Mouse (Mus musculus) layer of hippocampus, postnatal 25 days (tissue): ENCODE measurements around the gene Krt86. TPM values are rescaled to one million over a fixed set of nuclear protein-coding genes. Genes with fewer than 3 reads are reported as not detected.
A peak's percentile ranks its signal among the peaks of the same experiment; 100 is the strongest.

ENCODE experiments used
- DNase-seq, 2 experiments: peaks; one replicate each; pipeline ENCODE4 v3.0.0; 2022; ENCODE audit warnings: mixed read lengths in 2 of 2, low spot score in 1 of 2; ENCODE audit errors: extremely low spot score in 1 of 2
- total RNA-seq, 2 experiments: library from RNA; stranded (reverse); gene quantifications; 2 replicates each; pipeline ENCODE4 v1.2.3; 2021

Gene Krt86
- total RNA-seq = not detected

GRCm38 (mm10) chr15:101472952-101473528 is at the start of gene Krt86:
TSS of gene Krt86 (plus strand) at chr15:101473478.
- DNase-seq = no peak

DNA sequence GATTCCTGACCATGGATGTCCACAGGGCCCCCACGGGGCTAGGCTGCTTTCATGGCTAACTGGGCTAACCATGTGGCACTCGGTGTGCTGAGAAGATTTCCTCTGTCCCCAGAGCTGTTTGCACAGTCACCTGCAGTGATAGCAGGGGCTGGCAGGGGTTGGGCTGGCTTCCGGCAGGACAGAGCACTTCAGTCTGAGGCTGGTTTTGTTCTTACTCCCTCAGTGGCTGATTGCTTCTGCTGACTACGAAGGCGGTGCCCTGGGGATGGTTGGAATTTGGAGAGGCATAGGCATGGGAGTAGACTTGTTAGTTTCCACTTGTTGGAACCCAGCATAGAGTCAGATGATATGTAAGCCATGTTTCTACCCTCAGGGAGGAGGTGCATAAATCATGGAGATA is 48.4 kb upstream of the Krt86 start:
- no peak for DNase-seq

DNA sequence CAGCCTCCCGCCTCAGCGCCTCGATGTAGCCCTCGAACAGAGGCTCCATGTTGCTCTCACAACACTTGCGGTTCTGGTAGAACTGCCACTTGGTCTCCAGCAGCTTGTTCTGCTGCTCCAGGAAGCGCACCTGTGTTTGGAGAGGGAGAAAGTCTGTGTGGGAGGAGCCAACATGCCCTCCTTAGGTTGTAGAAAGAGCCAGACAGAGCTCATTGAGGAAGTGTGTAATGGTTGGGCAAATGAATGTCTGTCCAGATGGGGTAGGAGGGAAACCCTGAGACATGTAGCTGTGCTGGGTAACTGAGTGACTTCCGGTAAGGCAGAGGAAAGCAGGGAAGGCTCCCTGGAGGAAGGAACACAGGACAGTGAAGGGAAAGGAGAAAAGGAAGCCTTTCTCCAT is 36.7 kb upstream of the Krt86 start:
- DNase-seq = no peak

DNA sequence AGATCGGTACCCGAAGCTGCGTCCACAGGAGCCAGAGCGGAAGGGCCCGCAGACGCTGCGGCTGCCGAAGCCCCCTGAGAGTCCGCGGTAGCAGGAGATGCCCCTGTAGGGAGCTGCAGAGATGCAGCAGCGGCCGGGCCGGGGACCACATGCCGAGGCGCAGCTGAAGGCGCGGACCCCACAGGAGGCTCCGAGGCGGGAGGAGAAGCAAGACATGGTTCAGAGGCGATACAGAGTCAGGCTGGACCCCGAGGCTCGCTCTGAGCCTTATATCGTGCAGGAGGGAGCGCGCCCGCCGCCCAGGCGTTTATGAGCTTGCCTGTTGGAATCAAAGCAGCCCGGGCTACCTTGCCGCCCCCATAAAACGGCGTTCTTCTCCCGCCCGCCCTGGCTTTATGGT is 34.7 kb upstream of the Krt86 start, which contains the start of gene Krt87:
Krt87 (minus strand) TSS at position 250 of the 400 bp plus-strand sequence.
- DNase-seq = no peak

GRCm38 (mm10) chr15:101440837-101441236 is 32.4 kb upstream of the Krt86 start:
- DNase-seq = peak in 1 of 2 experiments; percentile 22

- DNase-seq = no peak
Measured at GRCm38 (mm10) chr15:101446572-101446971, 26.7 kb upstream of the Krt86 start.

- no peak for DNase-seq
Measured at GRCm38 (mm10) chr15:101447444-101447843, 25.8 kb upstream of the Krt86 start, which contains the start of gene Krt88. TSS of gene Krt88 (plus strand) at chr15:101447744.

GRCm38 (mm10) chr15:101453093-101453736 is 20.1 kb upstream of the Krt86 start:
- peak; percentile 62 to 84 for DNase-seq

DNA sequence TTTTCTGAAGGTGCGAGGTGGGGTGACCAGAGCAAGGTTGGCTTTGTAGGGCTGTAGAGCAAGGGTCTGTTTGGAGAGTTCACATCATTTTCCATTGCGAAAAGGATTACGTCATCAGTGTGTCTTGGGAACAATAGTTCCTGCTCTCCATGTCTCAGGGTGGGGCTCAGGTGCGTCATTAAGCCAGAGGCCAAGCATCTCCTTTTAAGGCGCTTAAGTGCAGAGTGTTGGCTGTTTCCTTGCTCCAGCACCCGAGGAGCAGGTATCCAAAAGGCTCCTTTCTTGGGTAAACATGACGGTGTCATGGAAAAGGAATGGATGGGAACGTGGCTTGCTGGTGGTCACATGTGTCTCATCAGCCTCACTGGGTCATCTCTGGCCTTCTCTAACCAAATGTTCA is 18.5 kb upstream of the Krt86 start:
- no peak for DNase-seq

DNA sequence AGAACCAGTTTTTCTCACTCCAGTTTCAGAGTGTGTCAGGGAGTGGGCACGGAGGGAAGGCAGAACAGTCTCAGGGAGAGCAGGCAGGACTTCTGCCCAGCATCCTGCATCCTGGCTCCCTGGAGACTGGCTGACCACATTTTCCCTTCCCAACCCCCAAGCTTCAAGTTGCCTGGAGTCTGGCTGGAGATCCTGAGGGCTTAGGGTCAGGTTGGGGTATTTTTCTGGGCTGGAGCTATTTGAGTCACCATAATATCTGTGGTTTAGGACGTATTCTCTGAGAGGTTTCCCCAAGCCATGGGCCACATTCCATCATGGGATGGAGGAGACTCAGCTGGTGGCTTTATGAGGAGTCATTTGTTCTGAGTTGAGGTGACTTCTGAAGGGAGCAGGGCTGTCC is 18.0 kb upstream of the Krt86 start:
- no peak for DNase-seq

DNA sequence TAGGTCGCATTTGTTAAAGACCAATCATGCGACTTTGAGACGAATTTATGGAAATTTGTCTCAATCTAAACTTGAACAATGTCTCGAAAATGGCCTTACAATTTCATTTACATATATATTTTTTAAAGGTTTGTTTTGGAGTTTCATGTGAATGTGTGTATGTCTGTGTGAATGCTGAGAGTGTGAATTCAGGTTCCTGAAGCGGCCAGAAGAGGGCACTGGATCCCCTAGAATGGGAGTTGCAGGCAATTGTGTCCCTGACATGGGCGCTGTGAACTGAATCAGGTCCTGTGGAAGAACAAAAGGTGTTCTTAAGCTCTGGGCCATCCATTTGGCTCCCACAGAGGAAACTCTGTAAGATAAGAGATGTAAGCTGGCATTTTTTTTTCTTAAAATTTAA is 17.4 kb upstream of the Krt86 start:
- DNase-seq = no peak

GRCm38 (mm10) chr15:101458361-101458930 is 14.8 kb upstream of the Krt86 start:
- no peak for DNase-seq

DNA sequence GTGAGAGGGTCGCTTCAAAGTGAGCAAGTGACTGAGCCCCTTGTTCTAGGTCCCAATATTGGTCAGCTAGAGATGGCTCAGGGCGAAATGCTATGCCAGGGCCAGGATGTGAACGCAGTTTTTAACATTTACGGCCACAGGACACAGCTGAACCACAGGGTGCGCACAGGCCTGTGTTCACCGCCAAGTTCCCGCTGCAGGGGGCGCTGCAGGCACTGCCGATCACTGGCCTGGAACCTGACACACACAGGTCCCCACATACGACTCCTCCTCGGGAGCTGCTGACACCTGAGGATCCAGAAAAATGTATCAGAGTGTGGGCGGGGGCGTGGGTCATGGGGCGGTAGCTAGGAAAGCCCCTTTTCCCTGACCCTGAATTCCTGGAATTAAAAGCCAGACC is 14.0 kb upstream of the Krt86 start:
- no peak for DNase-seq

DNA sequence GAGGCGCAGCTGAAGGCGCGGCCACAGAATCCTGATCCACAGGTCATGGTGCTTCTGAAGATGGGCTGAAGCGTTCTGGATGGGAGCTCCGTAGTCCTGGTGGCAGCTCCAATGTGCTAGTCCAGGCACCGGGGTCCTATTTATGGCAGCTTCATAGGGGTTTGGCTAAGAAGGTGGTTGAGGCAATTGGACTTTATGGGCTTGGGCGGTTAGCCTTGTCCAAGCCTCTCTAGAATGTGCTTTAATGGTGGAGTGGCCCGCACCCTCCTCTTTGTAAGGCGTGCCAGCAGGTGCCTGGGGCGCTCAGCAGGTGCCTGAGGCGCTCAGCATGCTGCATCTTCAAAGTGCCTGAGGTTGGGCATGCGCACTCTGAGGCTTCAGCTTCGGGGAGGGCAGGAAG is 9.6 kb upstream of the Krt86 start, which contains the start of gene Krt81:
Krt81 (minus strand) TSS at position 101 of the 400 bp plus-strand sequence.
- no peak for DNase-seq

- DNase-seq = no peak
Measured at GRCm38 (mm10) chr15:101469093-101469492, 4.2 kb upstream of the Krt86 start.

- DNase-seq = peak; percentile 48 to 65
Measured at GRCm38 (mm10) chr15:101479007-101479665, 5.9 kb downstream of the Krt86 start.

DNA sequence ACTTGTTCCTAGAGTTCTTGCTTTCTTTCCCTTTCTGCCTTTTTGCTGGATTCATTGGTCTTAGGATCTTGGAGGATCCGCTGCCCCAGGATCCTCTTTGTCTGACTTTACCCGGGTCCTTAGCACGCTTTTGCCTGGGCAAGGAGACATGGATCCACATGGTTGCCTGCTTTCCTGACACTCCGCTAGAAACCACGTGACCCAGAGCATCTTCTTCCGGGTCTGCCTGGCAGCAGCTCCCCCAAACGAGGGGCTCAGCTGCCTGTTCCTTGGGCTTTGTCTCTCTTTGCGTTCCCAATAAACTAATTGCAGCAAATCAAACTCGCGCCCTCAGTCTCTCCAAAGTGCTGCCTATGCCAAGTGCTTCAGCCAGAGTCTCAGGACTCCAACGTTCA is 6.4 kb downstream of the Krt86 start:
- no peak for DNase-seq

DNA sequence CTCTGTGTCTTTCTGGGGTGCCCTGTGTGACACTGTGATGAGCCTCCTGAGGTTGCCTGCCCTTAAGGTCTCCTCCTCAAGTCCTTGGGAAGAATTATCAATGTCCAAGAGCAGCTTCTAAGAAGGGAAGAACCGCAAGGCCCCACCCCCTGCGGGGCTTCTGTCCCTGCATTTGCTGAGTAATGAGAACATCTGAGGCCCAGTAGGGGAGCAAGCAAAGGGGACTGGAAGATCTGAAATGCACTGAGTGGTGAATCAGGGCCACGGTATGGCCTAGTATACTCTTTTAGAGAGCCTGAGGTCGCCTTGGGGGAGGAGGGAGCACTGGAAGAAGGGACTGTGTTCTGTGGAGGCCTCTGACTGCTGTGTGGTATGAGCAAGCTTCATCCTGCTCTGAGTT is 8.8 kb downstream of the Krt86 start:
- no peak for DNase-seq

GRCm38 (mm10) chr15:101483646-101484045 is 10.4 kb downstream of the Krt86 start:
- DNase-seq = no peak

DNA sequence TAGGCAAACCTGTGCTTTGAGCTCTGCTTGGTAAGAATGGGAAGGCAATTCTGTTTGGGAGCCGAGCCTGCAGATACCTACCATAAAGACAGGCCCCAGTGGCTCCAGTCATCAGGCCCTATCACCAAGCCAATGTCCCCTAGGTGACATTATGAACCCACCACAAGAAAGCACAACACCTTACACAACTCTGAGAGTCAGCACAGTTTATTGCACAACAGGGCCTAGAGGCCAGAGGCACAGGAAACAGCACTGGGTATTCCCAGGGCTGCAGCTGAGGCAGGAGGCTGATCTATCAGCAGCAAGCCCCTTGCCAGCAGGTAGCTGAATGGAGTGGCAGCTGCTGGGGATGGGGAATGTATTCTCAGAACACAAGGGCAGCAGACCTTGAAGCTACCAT is 11.7 kb downstream of the Krt86 start:
- DNase-seq = no peak

DNA sequence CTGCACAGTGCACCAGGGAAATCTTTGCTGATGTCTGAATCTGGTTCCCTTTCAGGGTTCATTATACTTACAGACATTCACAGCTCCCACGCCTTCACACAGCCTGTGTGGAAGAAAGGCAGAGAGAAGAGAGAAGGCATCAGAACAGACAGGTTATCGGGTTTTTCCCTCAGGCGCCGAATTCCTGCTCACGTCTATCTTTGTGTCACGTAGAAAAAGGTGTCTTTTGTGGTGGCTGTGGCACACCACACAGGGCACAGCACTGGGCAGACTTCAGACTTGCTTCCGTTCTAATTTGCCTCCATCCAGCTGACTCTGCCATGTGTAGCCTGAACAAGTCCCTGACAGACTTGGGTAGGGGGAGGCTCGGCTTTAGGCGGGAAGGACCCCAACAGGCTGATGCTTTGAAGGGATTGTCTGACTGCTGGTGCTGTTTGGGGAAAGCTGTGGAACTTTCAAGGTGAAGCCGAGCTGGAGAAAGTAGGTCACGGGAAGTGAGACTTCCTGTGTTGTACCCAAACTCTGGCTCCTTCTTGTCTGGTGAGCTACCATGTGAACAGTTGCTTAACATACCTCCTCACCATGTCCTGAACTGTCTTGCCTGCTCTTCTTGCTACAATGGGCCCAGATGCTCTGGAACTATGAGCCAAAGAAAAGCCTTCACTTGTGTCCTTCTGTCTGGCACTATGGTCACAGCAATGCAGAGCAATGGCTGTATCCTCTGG is 12.8 kb downstream of the Krt86 start:
- no peak for DNase-seq
